Comparison of ENCODE assay signal across 29 mouse cellular contexts in the genomic region with DNA sequence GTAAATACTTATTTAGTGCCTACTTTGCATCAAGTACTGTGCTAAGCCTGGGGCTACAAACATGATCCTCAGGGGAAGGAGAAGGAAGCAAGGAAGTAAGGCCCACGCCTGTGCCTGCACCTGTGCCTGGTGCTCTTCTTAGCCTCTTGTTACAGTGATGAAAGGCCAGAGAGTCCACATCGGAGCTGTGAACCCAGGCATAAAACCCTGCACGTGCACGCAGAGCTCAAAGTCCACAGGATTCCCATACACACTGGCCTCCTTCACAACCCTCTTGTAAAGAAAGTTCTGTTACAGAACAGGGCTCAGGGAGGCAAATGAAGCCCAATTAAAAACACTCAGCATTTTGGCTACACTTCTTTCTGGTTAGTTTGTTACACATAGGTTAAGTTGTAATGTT.
DNase-seq lines count a peak whose midpoint lies in the region; ATAC-seq and TF ChIP-seq lines count a peak whose summit lies in the region.
"Had no signal": no experiment of that assay in that cellular context is flagged by ENCODE, and none has a peak within 500 bp of the region (broad histone marks: within the 10 kb centered on the region; RNA-seq: fewer than 3 reads in every experiment).

No protein-coding gene starts in this region.

- no peaks in the 10 kb centered on the region for H3K4me1 ChIP-seq in liver, adult 2 months (ENCODE audit: control insufficient read depth, insufficient read depth, low read length)
- H3K4me1 ChIP-seq in liver, embryonic 11.5 days (replicated peaks; ENCODE audit: control insufficient read depth, insufficient read depth, low read length) = no peaks in the 10 kb centered on the region
- H3K4me1 ChIP-seq in limb, embryonic 10.5 days = peaks cover 10% of the 10 kb centered on the region
- H3K4me1 ChIP-seq: embryonic facial prominence, embryonic 12.5 days; liver, embryonic 12.5 days; stomach, embryonic 15.5 days had no signal

- H3K9ac ChIP-seq in liver, adult 2 months (ENCODE audit: low read depth, low read length) = no peak overlapping the region
- no peak overlapping the region for H3K9ac ChIP-seq in liver, embryonic 11.5 days (ENCODE audit: low read depth, low read length)
- H3K9ac ChIP-seq: embryonic facial prominence, embryonic 12.5 days; hindbrain, embryonic 12.5 days; limb, embryonic 12.5 days; liver, embryonic 12.5 days; liver, postnatal 0 days; midbrain, embryonic 13.5 days; neural tube, embryonic 13.5 days; stomach, embryonic 15.5 days had no signal

- H3K27me3 ChIP-seq in liver, adult 2 months (ENCODE audit: control insufficient read depth, insufficient read depth, low read length) = no peaks in the 10 kb centered on the region; the same call in 1 of the 2 replicates
- H3K27me3 ChIP-seq in liver, embryonic 11.5 days (replicated peaks; ENCODE audit: control insufficient read depth, insufficient read depth, low read length) = no peaks in the 10 kb centered on the region
- H3K27me3 ChIP-seq in limb, embryonic 10.5 days (ENCODE audit: low read depth, poor library complexity, severe bottlenecking) = no peaks in the 10 kb centered on the region
- H3K27me3 ChIP-seq: embryonic facial prominence, embryonic 12.5 days; hindbrain, embryonic 12.5 days; liver, embryonic 12.5 days; neural tube, embryonic 13.5 days; Patski; stomach, embryonic 15.5 days had no signal

- no peak overlapping the region for H3K4me3 ChIP-seq in liver, adult 2 months (ENCODE audit: insufficient read depth, low read depth, low read length)
- no peak overlapping the region for H3K4me3 ChIP-seq in liver, embryonic 11.5 days (ENCODE audit: low read depth, low read length)
- H3K4me3 ChIP-seq in limb, embryonic 10.5 days = no peak overlapping the region
- H3K4me3 ChIP-seq: embryonic facial prominence, embryonic 12.5 days; gastrocnemius, adult 2 months; hindbrain, embryonic 12.5 days; limb, embryonic 12.5 days; liver, embryonic 12.5 days; midbrain, embryonic 13.5 days; neural tube, embryonic 13.5 days; stomach, embryonic 15.5 days had no signal

- no peak for TF ChIP-seq CTCF in liver, adult 2 months (IDR thresholded peaks at IDR 0.05; ENCODE audit: low read depth, low read length)

- no peaks in the 10 kb centered on the region for H3K36me3 ChIP-seq in liver, adult 2 months (ENCODE audit: control insufficient read depth, insufficient read depth, low read length)
- no peaks in the 10 kb centered on the region for H3K36me3 ChIP-seq in liver, embryonic 11.5 days (ENCODE audit: control insufficient read depth, insufficient read depth, low read length)
- no peaks in the 10 kb centered on the region for H3K36me3 ChIP-seq in limb, embryonic 10.5 days
- H3K36me3 ChIP-seq: embryonic facial prominence, embryonic 12.5 days; hindbrain, embryonic 12.5 days; limb, embryonic 12.5 days; liver, embryonic 12.5 days; midbrain, embryonic 13.5 days; neural tube, embryonic 13.5 days; stomach, embryonic 15.5 days had no signal

- DNase-seq in liver, adult 2 months (ENCODE audit: extremely low read depth, low read depth, low spot score) = peak; percentile 13
- DNase-seq in liver, embryonic 11.5 days (ENCODE audit: low spot score) = no peak
- DNase-seq in kidney, adult 8-10 months = peak; percentile 50 to 65
- peak; percentile 59 to 75 for DNase-seq in kidney, postnatal 25 days
- DNase-seq in left cerebral cortex, adult 11 months (ENCODE audit: low spot score) = no peak
- DNase-seq in right cerebral cortex, adult 2 months (ENCODE audit: low spot score in 2 of 2) = no peak
- DNase-seq in limb, embryonic 10.5 days (ENCODE audit: low spot score) = no peak
- DNase-seq: adrenal gland, postnatal 14 days; cerebellum, adult 11-12 months; cerebellum, adult 9-11 months; embryo, embryonic 11 days; gastrocnemius, adult 2 months; gastrocnemius, postnatal 36 days; heart, adult 18-20 months; heart, postnatal 36 days; layer of hippocampus, adult 9-11 months; liver, postnatal 0 days; lung, postnatal 36 days; right cerebral cortex, postnatal 14 days had no signal

- WGBS in liver, adult 2 months = 57% methylated on average over 4 of the region's 4 CpGs
- WGBS in liver, embryonic 11.5 days = 75% methylated on average over 4 of the region's 4 CpGs
- WGBS in limb, embryonic 10.5 days = 84% methylated on average over 4 of the region's 4 CpGs

- H3K27ac ChIP-seq in liver, adult 2 months (replicated peaks; ENCODE audit: insufficient read depth, low read depth, low read length) = no peak overlapping the region
- no peak overlapping the region for H3K27ac ChIP-seq in liver, embryonic 11.5 days (ENCODE audit: low read depth, low read length)
- H3K27ac ChIP-seq in limb, embryonic 10.5 days = no peak overlapping the region
- H3K27ac ChIP-seq: embryonic facial prominence, embryonic 12.5 days; gastrocnemius, adult 2 months; hindbrain, embryonic 12.5 days; limb, embryonic 12.5 days; liver, embryonic 12.5 days; midbrain, embryonic 13.5 days; neural tube, embryonic 13.5 days; stomach, embryonic 15.5 days had no signal

- H3K79me2 ChIP-seq in liver, adult 2 months (ENCODE audit: control insufficient read depth, insufficient read depth, low read length) = no peaks in the 10 kb centered on the region

- H3K9me3 ChIP-seq in liver, embryonic 11.5 days (ENCODE audit: control insufficient read depth, low read length) = no peaks in the 10 kb centered on the region
- no peaks in the 10 kb centered on the region for H3K9me3 ChIP-seq in limb, embryonic 10.5 days (replicated peaks)
- H3K9me3 ChIP-seq: embryonic facial prominence, embryonic 12.5 days; hindbrain, embryonic 12.5 days; limb, embryonic 12.5 days; liver, embryonic 12.5 days; midbrain, embryonic 13.5 days; neural tube, embryonic 13.5 days; stomach, embryonic 15.5 days had no signal

- no peak for TF ChIP-seq POLR2A in liver, adult 2 months (IDR thresholded peaks at IDR 0.05; ENCODE audit: extremely low read depth, insufficient read depth, low read length)

- ATAC-seq in liver, embryonic 11.5 days (replicated peaks; ENCODE audit: low FRiP score) = no peak
- ATAC-seq: forebrain, embryonic 14.5 days; liver, embryonic 12.5 days; liver, postnatal 0 days; midbrain, embryonic 13.5 days; Patski had no signal

- no peak overlapping the region for H3K4me2 ChIP-seq in liver, embryonic 11.5 days
- H3K4me2 ChIP-seq: embryonic facial prominence, embryonic 12.5 days; heart, embryonic 11.5 days; hindbrain, embryonic 12.5 days; limb, embryonic 12.5 days; liver, embryonic 12.5 days; midbrain, embryonic 13.5 days; neural tube, embryonic 13.5 days; stomach, embryonic 15.5 days had no signal

Comparison
In these comparisons a context has a peak if more than half of its experiments do, and no peak if none do; other contexts are left out.
1. DNase-seq: peak in liver, adult 2 months (single experiment), kidney, adult 8-10 months (2 of 2) and kidney, postnatal 25 days (2 of 2); none in liver, embryonic 11.5 days (single experiment), left cerebral cortex, adult 11 months (single experiment), right cerebral cortex, adult 2 months (0 of 2) and limb, embryonic 10.5 days (single experiment).